Mouse (Mus musculus) monocyte, adult 5-6 weeks (primary cell): Measurements from ENCODE around the gene Ttll11. TPM values are rescaled to one million over a fixed set of nuclear protein-coding genes. Genes with fewer than 3 reads are reported as not detected.
A peak's percentile ranks its signal among the peaks of the same experiment; 100 is the strongest.

Experiments
- ATAC-seq: fragments of 153-309, 156-312 bp; replicated peaks from 2 replicates; pipeline ENCODE4 v1.8.0; 2017; ENCODE audit warnings: mild to moderate bottlenecking; ENCODE audit not compliant: low TSS enrichment, insufficient number of reproducible peaks, severe bottlenecking, poor library complexity, low FRiP score
- total RNA-seq: library from RNA; stranded (forward); fragments of 200-1000, 200-491, 200-594 nt; gene quantifications from 3 replicates; pipeline ENCODE4 v1.2.3, GENCODE M21; 2017

The Ttll11 gene
- total RNA-seq, 1 experiment from 2014 or later: not detected

- no peak for ATAC-seq
These were observed 105.3 kb downstream of the Ttll11 start for GRCm38 (mm10) chr2:35874421-35874820.

DNA sequence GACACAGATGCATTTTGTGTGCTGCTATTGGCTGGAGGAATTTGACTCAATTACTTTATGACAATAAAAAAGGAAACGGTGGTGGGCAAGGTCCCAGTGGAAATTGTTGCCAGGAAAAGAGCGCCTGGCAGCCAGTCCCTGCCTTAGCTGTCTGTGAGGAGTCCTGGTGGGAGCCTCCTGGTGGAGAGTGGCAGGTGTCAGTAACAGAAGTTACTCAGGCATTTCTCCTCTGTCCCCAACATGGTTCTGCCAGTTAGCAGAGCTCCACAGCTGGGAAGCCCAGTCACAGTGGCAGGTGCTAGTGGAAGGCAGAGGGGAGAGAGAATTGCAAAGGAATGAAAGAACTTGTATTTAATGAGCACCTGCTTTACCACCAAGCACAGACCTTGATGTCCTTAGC, 110.5 kb downstream of the Ttll11 start:
- no peak for ATAC-seq

DNA sequence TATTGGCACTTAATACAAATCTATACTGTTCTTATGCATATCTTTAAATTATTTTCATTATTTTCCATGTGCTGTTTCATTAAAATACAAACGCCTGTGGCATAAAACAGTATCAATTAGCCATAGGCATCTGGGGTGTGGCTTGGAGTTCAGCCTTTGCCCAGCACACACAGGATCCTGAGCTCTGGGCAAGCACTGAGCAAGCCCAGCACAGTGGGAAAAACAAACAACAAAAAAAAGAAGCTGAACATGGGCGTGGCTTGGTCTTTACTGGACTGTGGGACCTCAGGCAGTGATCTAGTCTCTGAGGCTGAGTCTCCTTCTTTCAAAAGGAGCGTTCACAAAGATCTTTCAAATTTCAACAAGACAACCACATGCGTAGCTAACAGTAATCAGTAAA, 116.4 kb downstream of the Ttll11 start:
- ATAC-seq: no peak

- ATAC-seq: no peak
These were observed 118.5 kb downstream of the Ttll11 start for GRCm38 (mm10) chr2:35861185-35861584.

GRCm38 (mm10) chr2:35860394-35860744, 119.3 kb downstream of the Ttll11 start:
- ATAC-seq: 0 out of 2 replicates have a peak, but pooled peaks have one; percentile 50

DNA sequence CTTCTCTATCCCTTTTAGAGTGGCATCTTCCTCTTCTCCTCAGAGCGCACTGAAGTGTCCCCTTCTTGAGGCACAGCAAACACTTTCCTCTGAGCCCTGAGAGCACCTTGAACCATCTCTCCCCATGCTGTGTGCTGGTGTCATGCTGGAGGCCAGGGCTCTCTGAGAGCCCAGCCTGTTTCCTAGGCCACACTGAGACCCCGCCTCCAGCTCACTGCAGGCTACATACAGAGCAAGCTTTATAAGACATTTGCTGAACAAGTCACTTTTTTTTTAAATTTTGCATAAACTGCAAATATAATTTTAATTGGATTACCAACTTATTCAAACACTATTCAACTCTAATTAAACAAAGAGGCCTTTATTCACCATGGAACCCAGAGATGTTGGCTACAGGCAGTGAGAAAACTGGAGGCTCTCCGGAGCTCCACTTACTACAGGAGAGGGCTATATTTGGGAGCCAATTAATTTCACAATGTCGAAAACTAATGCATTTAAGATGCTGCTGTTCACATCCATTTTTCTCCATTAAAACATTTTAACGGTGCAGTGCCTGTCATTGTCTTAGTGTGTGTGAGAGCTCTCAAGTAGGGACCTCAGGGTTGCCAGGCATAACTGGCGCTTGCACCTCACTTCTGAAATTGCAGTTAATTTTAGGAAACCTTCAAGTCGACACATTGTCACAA, 119.9 kb downstream of the Ttll11 start:
- ATAC-seq: no peak

DNA sequence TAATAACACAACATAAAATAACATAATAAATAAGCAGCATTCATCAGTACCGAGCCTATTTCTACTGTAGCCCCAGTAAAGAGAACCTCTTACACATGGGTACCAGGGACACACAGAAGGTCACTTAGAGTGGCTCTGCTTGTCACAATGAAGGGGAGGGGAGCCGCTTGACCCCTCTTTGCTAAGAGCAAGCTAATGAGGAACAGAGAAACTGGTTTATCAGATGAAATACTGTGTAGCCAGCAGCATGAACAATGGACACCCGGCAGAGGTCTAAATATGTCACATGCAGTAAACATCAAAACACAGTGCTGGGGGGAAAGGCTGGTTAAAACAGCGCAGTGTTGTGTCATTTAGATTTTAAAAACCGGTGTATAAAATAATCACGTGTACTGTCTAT, 121.4 kb downstream of the Ttll11 start:
- no peak for ATAC-seq

- no peak for ATAC-seq
These were observed 122.8 kb downstream of the Ttll11 start for GRCm38 (mm10) chr2:35856901-35857300.

GRCm38 (mm10) chr2:35854877-35855276, 124.8 kb downstream of the Ttll11 start:
- ATAC-seq: no peak

DNA sequence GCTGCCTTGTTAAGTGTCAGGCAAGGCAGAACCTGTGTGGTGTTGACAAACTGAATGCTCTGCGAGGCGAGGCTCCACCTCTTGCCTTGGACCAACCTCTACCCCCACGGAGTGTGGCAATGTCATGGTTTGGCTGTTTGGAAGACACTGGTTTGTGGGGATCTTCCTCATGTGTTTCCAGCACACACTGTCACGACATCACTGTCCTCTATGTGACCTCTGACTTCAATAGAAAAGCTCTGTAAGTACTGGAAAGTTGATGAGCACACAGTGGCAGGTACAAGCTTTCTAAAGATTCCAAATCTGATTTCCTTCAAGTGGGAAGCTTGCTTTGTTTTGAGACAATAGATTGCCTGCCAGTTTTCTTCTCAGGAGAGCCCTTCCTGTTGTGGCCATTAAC, 126.7 kb downstream of the Ttll11 start:
- no peak for ATAC-seq

GRCm38 (mm10) chr2:35852164-35852509, 127.6 kb downstream of the Ttll11 start:
- no peak for ATAC-seq

- no peak for ATAC-seq
These were observed 128.1 kb downstream of the Ttll11 start for GRCm38 (mm10) chr2:35851420-35852163.

DNA sequence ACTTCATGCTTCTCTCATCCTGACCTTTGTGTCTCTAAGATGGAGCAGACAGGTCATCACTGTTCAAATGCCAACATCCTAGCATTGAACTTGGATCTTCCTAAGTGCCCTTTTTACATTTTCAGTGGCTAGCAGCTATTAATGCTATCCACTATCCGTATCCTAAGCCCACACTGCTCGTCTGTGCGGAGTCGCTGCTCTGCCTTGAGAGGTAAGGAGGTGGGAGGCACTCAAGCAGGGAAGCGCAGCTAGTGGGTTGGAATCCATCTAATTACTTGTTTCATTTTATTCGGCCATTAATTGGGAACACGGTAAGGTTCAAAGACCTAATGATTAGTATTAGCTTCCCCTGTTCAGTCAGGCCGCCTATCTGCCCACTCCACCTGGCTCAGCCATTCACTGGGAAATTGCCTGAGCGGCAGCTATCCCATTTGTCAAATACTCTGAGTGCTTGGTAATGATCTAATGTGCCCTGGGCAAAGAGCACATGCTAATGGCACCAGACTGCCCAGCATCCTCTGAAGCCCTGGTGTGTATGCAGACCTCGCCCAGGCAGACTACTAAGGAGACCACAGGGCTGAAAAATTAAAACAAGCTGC, 130.0 kb downstream of the Ttll11 start:
- no peak for ATAC-seq

DNA sequence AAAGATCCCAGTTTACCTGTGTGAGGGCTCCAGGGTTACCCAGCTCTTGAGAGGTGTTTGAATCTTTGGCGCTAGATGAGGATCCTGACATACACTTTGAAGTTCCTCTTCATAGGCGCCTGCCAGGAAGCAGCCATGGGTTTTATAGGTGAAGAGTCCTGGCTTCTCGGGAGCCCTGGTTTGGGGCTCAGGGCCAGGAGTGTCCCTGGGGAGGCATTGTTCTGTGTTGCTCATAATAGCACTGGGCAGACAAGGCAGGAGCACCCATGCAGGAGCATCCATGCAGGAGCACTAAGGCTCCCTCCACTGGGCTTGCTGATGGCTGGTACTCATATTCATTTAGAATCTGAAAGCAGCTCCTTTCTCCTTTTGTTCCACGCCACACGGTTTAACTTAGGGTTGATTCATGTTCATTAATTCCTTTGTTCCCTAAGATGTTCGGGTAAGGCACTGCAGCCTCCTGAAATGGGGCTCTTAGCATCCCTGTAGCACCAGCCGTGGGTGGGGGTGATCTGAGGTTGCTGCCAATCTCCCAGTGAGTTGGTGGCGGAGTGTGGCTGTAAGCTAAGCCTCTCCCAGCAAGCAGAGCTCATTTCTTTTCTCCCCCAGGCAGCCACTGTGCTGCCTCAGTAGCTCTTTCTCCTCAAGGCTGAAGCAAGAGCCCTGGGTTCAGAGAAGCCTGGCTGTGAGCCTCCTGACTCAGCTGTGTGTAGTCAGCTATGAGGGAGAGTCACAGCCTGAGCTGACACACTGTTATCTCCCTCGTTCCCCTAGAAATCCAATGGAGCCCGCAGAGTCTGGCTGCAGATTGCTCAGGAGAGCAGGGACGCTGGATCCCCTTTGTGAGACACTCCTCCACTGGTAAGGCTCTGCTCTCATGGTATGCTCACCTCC, 133.9 kb downstream of the Ttll11 start:
- ATAC-seq: no peak

GRCm38 (mm10) chr2:35843896-35844690, 135.6 kb downstream of the Ttll11 start:
- no peak for ATAC-seq

DNA sequence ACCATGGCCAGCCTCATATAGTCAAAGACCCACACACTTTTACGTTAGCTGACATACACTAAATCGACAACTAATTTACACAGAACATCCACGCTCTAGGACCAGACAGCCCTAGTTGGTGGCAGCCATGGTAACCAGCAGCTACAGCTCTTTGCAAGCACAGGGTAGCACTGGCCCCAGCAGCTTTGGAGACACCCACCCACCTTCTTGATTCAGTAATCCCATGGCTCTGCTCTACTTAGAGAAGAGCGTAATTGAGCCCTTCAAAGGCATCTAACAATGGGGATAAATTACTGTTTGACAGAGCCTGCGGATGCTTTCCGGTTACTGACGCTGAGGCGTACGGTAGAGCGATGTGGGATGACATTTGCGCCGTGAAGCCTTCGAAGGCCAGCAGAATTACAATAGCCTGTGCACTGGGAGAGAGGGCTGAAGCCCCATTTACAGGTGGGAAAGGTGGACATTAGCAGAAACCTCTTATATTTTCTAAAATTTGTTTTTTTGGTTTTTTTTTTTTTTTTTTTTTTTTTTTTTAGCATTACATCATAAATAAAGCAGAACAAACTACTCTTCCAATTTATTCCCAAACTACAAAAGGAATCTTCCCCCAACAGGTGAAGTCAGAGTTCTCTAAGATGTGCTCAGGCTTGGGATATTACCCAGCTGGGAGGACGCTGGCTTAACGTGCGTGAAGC, 136.8 kb downstream of the Ttll11 start:
- ATAC-seq: no peak

- no peak for ATAC-seq
These were observed 137.8 kb downstream of the Ttll11 start for GRCm38 (mm10) chr2:35841841-35842420.
